Mouse (Mus musculus) MEL (cell line): Measurements from ENCODE around the gene Macrod1. TPM values are rescaled to one million over a fixed set of nuclear protein-coding genes. Genes with fewer than 3 reads are reported as not detected.

Experiments used
- polyA plus RNA-seq, 2 experiments: library from polyadenylated mRNA; stranded (reverse) in 1 of 2; unstranded in 1 of 2; fragments of >175 nt in 1 of 2; fragments of >200 nt in 1 of 2; gene quantifications; 2 replicates each; pipeline versions ENCODE4 v1.2.1 to v1.2.4; 2012; ENCODE audit warnings: low replicate concordance in 2 of 2, low read depth in 1 of 2; ENCODE audit not compliant: insufficient read length in 2 of 2, insufficient read depth in 1 of 2, missing spikeins in 1 of 2
- total RNA-seq: library from RNA; depleted of rRNA; stranded (reverse); fragments of 300-350 nt; gene quantifications from 2 replicates; pipeline ENCODE4 v1.2.3, GENCODE M21; 2012; rRNA removed

The Macrod1 gene
- total and polyA plus RNA-seq, 3 experiments = 4.5 to 15.7 TPM; not detected in 1

Other genes starting within 250 kb of the Macrod1 start
- 4.7 and 4.9 TPM in 2 replicates for gene Rps6ka4, start 216.2 kb upstream of the Macrod1 start, total RNA-seq
- 1 to 10 TPM in 1 of 2 experiments, not detected in 1; 7.3 TPM for gene Rps6ka4, start 216.2 kb upstream of the Macrod1 start, polyA plus RNA-seq
- gene Ccdc88b, start 198.6 kb upstream of the Macrod1 start, total RNA-seq = 32.4 and 38.7 TPM in 2 replicates
- 10 to 100 TPM in 1 of 2 experiments, not detected in 1; 59.8 TPM for gene Ccdc88b, start 198.6 kb upstream of the Macrod1 start, polyA plus RNA-seq
- 285 and 294 TPM in 2 replicates for gene Trmt112, start 147.1 kb upstream of the Macrod1 start, total RNA-seq
- 100 to 1,000 TPM in 1 of 2 experiments, not detected in 1; 319 TPM for gene Trmt112, start 147.1 kb upstream of the Macrod1 start, polyA plus RNA-seq
- gene Prdx5, start 146.7 kb upstream of the Macrod1 start, total RNA-seq = 127 and 130 TPM in 2 replicates
- 100 to 1,000 TPM in 1 of 2 experiments, not detected in 1; 246 TPM for gene Prdx5, start 146.7 kb upstream of the Macrod1 start, polyA plus RNA-seq
- 30.5 and 40.9 TPM in 2 replicates for gene Esrra, start 135.0 kb upstream of the Macrod1 start, total RNA-seq
- gene Esrra, start 135.0 kb upstream of the Macrod1 start, polyA plus RNA-seq = 10 to 100 TPM in 1 of 2 experiments, not detected in 1; 32.5 TPM
- 0.65 TPM in 1 of 2 replicates, not detected in the other for gene Catsperz, start 131.4 kb upstream of the Macrod1 start, total RNA-seq
- gene Catsperz, start 131.4 kb upstream of the Macrod1 start, polyA plus RNA-seq = 1 to 10 TPM in 1 of 2 experiments, not detected in 1; 2.4 TPM
- 0.15 TPM in 1 of 2 replicates, not detected in the other for gene Kcnk4, start 122.3 kb upstream of the Macrod1 start, total RNA-seq
- 1 to 10 TPM in 1 of 2 experiments, not detected in 1; 1.8 TPM for gene Kcnk4, start 122.3 kb upstream of the Macrod1 start, polyA plus RNA-seq
- gene Bad, start 114.9 kb upstream of the Macrod1 start, total RNA-seq = 37.7 and 51.7 TPM in 2 replicates
- 10 to 100 TPM in 1 of 2 experiments, not detected in 1; 69.7 TPM for gene Bad, start 114.9 kb upstream of the Macrod1 start, polyA plus RNA-seq
- 21.3 and 27.1 TPM in 2 replicates for gene Gpr137, start 114.3 kb upstream of the Macrod1 start, total RNA-seq
- 10 to 100 TPM in 1 of 2 experiments, not detected in 1; 35.3 TPM for gene Gpr137, start 114.3 kb upstream of the Macrod1 start, polyA plus RNA-seq
- 448 and 467 TPM in 2 replicates for gene Ppp1r14b, start 81.8 kb upstream of the Macrod1 start, total RNA-seq
- 100 to 1,000 TPM in 1 of 2 experiments, not detected in 1; 349 TPM for gene Ppp1r14b, start 81.8 kb upstream of the Macrod1 start, polyA plus RNA-seq
- 12.6 and 13.0 TPM in 2 replicates for gene Plcb3, start 80.3 kb upstream of the Macrod1 start, total RNA-seq
- gene Plcb3, start 80.3 kb upstream of the Macrod1 start, polyA plus RNA-seq = 10 to 100 TPM in 1 of 2 experiments, not detected in 1; 30.8 TPM
- 51.4 and 53.9 TPM in 2 replicates for gene Fkbp2, start 76.3 kb upstream of the Macrod1 start, total RNA-seq
- 100 to 1,000 TPM in 1 of 2 experiments, not detected in 1; 167 TPM for gene Fkbp2, start 76.3 kb upstream of the Macrod1 start, polyA plus RNA-seq
- 11.2 and 11.5 TPM in 2 replicates for gene Vegfb, start 69.2 kb upstream of the Macrod1 start, total RNA-seq
- gene Vegfb, start 69.2 kb upstream of the Macrod1 start, polyA plus RNA-seq = 10 to 100 TPM in 1 of 2 experiments, not detected in 1; 67.6 TPM
- gene Dnajc4, start 64.2 kb upstream of the Macrod1 start, total RNA-seq = 3.2 and 4.2 TPM in 2 replicates
- 10 to 100 TPM in 1 of 2 experiments, not detected in 1; 12.9 TPM for gene Dnajc4, start 64.2 kb upstream of the Macrod1 start, polyA plus RNA-seq
- 23.8 and 32.1 TPM in 2 replicates for gene Nudt22, start 60.7 kb upstream of the Macrod1 start, total RNA-seq
- 10 to 100 TPM in 1 of 2 experiments, not detected in 1; 30.8 TPM for gene Nudt22, start 60.7 kb upstream of the Macrod1 start, polyA plus RNA-seq
- gene Trpt1, start 60.7 kb upstream of the Macrod1 start, total RNA-seq = 1.2 and 1.8 TPM in 2 replicates
- gene Trpt1, start 60.7 kb upstream of the Macrod1 start, polyA plus RNA-seq = 1 to 10 TPM in 1 of 2 experiments, not detected in 1; 2.3 TPM
- 295 and 329 TPM in 2 replicates for gene Fermt3, start 37.3 kb upstream of the Macrod1 start, total RNA-seq
- 100 to 1,000 TPM; 244 to 327 TPM for gene Fermt3, start 37.3 kb upstream of the Macrod1 start, polyA plus RNA-seq
- gene Stip1, start 16.8 kb upstream of the Macrod1 start, total RNA-seq = 281 and 284 TPM in 2 replicates
- gene Stip1, start 16.8 kb upstream of the Macrod1 start, polyA plus RNA-seq = 100 to 1,000 TPM; 370 to 430 TPM
- gene Flrt1, start 48.9 kb downstream of the Macrod1 start, total RNA-seq = 0.03 TPM in 1 of 2 replicates, not detected in the other
- not detected for gene Flrt1, start 48.9 kb downstream of the Macrod1 start, polyA plus RNA-seq
- 103 and 106 TPM in 2 replicates for gene Otub1, start 149.5 kb downstream of the Macrod1 start, total RNA-seq
- 100 to 1,000 TPM; 194 to 285 TPM for gene Otub1, start 149.5 kb downstream of the Macrod1 start, polyA plus RNA-seq
- 736 and 745 TPM in 2 replicates for gene Cox8a, start 160.8 kb downstream of the Macrod1 start, total RNA-seq
- gene Cox8a, start 160.8 kb downstream of the Macrod1 start, polyA plus RNA-seq = 1,000 to 10,000 TPM in 1 of 2 experiments, not detected in 1; 1,213 TPM
- 45.5 and 46.8 TPM in 2 replicates for gene Naa40, start 184.4 kb downstream of the Macrod1 start, total RNA-seq
- 10 to 100 TPM in 1 of 2 experiments, not detected in 1; 75.7 TPM for gene Naa40, start 184.4 kb downstream of the Macrod1 start, polyA plus RNA-seq
- gene Rcor2, start 210.5 kb downstream of the Macrod1 start, total RNA-seq = 31.4 and 33.7 TPM in 2 replicates
- 10 to 100 TPM in 1 of 2 experiments, not detected in 1; 60.2 TPM for gene Rcor2, start 210.5 kb downstream of the Macrod1 start, polyA plus RNA-seq